In genomic region chr15:27814677-27815391, GRCm38 (mm10) we compare ENCODE assay signal across 21 mouse cellular contexts.
DNase-seq lines count a peak whose midpoint lies in the region; ATAC-seq and TF ChIP-seq lines count a peak whose summit lies in the region.
"Had no signal": no experiment of that assay in that cellular context is flagged by ENCODE, and none has a peak within 500 bp of the region (broad histone marks: within the 10 kb centered on the region; RNA-seq: fewer than 3 reads in every experiment).

No protein-coding gene starts in this region.

- no peak overlapping the region for H3K4me2 ChIP-seq in hindbrain, embryonic 15.5 days
- no peak overlapping the region for H3K4me2 ChIP-seq in hindbrain, embryonic 12.5 days (replicated peaks)
- H3K4me2 ChIP-seq in stomach, embryonic 16.5 days (ENCODE audit: low read depth, low read length) = no peak overlapping the region
- H3K4me2 ChIP-seq: heart, embryonic 12.5 days had no signal

- ATAC-seq in hindbrain, embryonic 15.5 days (ENCODE audit: low FRiP score, low read depth) = no peak
- ATAC-seq in hindbrain, embryonic 12.5 days (ENCODE audit: low FRiP score) = no peak
- no peak for ATAC-seq in stomach, embryonic 16.5 days (ENCODE audit: insufficient read depth, low FRiP score)
- ATAC-seq: CD4-positive, CD25-positive, alpha-beta regulatory T cell, adult 4 months; forebrain, embryonic 14.5 days; lung, postnatal 0 days had no signal

- WGBS in hindbrain, embryonic 15.5 days = 66% methylated on average over 6 of the region's 6 CpGs
- WGBS in hindbrain, embryonic 12.5 days = 69% methylated on average over 6 of the region's 6 CpGs
- WGBS in stomach, embryonic 16.5 days = 60% methylated on average over 6 of the region's 6 CpGs

- H3K27me3 ChIP-seq in hindbrain, embryonic 15.5 days = no peaks in the 10 kb centered on the region
- H3K27me3 ChIP-seq in hindbrain, embryonic 12.5 days = no peaks in the 10 kb centered on the region
- H3K27me3 ChIP-seq in stomach, embryonic 16.5 days (ENCODE audit: control insufficient read depth, insufficient read depth, low read length) = no peaks in the 10 kb centered on the region
- H3K27me3 ChIP-seq: heart, embryonic 12.5 days had no signal

- H3K27ac ChIP-seq in hindbrain, embryonic 15.5 days (replicated peaks) = peak overlapping the region; percentile 10; the same call in 1 of the 2 replicates
- no peak overlapping the region for H3K27ac ChIP-seq in hindbrain, embryonic 12.5 days
- peak overlapping the region; percentile 42; the same call in 1 of the 2 replicates for H3K27ac ChIP-seq in embryonic fibroblast, embryonic 13.5 days (ENCODE audit: insufficient read depth, low read length)
- H3K27ac ChIP-seq in stomach, embryonic 16.5 days (ENCODE audit: low read length) = peak overlapping the region; percentile 34; the same call in 1 of the 2 replicates
- H3K27ac ChIP-seq: liver, embryonic 14.5 days had no signal

- no peaks in the 10 kb centered on the region for H3K9me3 ChIP-seq in hindbrain, embryonic 15.5 days
- H3K9me3 ChIP-seq in hindbrain, embryonic 12.5 days (replicated peaks) = no peaks in the 10 kb centered on the region
- no peaks in the 10 kb centered on the region for H3K9me3 ChIP-seq in stomach, embryonic 16.5 days (replicated peaks; ENCODE audit: control insufficient read depth, low read length)
- H3K9me3 ChIP-seq: heart, embryonic 12.5 days had no signal

- H3K4me1 ChIP-seq in hindbrain, embryonic 15.5 days (replicated peaks) = peaks cover 16% of the 10 kb centered on the region; the same call in 1 of the 2 replicates
- peaks cover 5% of the 10 kb centered on the region; the same call in 1 of the 2 replicates for H3K4me1 ChIP-seq in hindbrain, embryonic 12.5 days
- peaks cover 9% of the 10 kb centered on the region for H3K4me1 ChIP-seq in embryonic fibroblast, embryonic 13.5 days (ENCODE audit: control insufficient read depth, insufficient read depth, low read length)
- peaks cover 17% of the 10 kb centered on the region for H3K4me1 ChIP-seq in stomach, embryonic 16.5 days (ENCODE audit: control insufficient read depth, insufficient read depth, low read length)

- H3K4me3 ChIP-seq in hindbrain, embryonic 15.5 days = no peak overlapping the region
- H3K4me3 ChIP-seq in hindbrain, embryonic 12.5 days = no peak overlapping the region
- H3K4me3 ChIP-seq in embryonic fibroblast, embryonic 13.5 days (ENCODE audit: insufficient read depth, low read length) = no peak overlapping the region
- H3K4me3 ChIP-seq in stomach, embryonic 16.5 days (replicated peaks; ENCODE audit: low read length) = no peak overlapping the region
- H3K4me3 ChIP-seq: heart, embryonic 12.5 days had no signal

- no peak for TF ChIP-seq CTCF in embryonic fibroblast, embryonic 13.5 days (IDR thresholded peaks at IDR 0.05; ENCODE audit: borderline replicate concordance, insufficient read depth, low read length)

- no peak for TF ChIP-seq POLR2A in embryonic fibroblast, embryonic 13.5 days (IDR thresholded peaks at IDR 0.05; ENCODE audit: low read depth, low read length)

- H3K9ac ChIP-seq in hindbrain, embryonic 15.5 days = no peak overlapping the region
- no peak overlapping the region for H3K9ac ChIP-seq in hindbrain, embryonic 12.5 days
- no peak overlapping the region for H3K9ac ChIP-seq in stomach, embryonic 16.5 days (ENCODE audit: low read length)
- H3K9ac ChIP-seq: heart, embryonic 12.5 days; liver, embryonic 14.5 days had no signal

- H3K36me3 ChIP-seq in hindbrain, embryonic 15.5 days = peaks cover 68% of the 10 kb centered on the region
- peaks cover 80% of the 10 kb centered on the region for H3K36me3 ChIP-seq in hindbrain, embryonic 12.5 days
- H3K36me3 ChIP-seq in stomach, embryonic 16.5 days (ENCODE audit: control insufficient read depth, insufficient read depth, low read length) = peaks cover 29% of the 10 kb centered on the region

- DNase-seq in testis, postnatal 10 days (ENCODE audit: low spot score) = peak; percentile 36
- no peak for DNase-seq in testis, postnatal 14 days (ENCODE audit: low spot score)
- no peak for DNase-seq in heart, adult 8-10 months (ENCODE audit: low spot score)
- DNase-seq in cerebellum, postnatal 4 days (ENCODE audit: low spot score in 2 of 2) = no peak
- DNase-seq: adrenal gland, postnatal 10 days; cerebellum, adult 9-10 months; heart, postnatal 4 days; kidney, adult 11 months; kidney, postnatal 10 days; layer of hippocampus, adult 9-11 months; right cerebral cortex, postnatal 4 days; thymus, postnatal 36 days had no signal
